Mouse (Mus musculus) gastrocnemius, postnatal 25 days (tissue): ENCODE measurements around the gene Clic4. TPM values are rescaled to one million over a fixed set of nuclear protein-coding genes. Genes with fewer than 3 reads are reported as not detected.
"Not testable (repeated sequence)": the region's sequence is repeated elsewhere in the genome, so short reads cannot be mapped to it uniquely, and the experiment has no call there.

Experiments used
- DNase-seq: peaks from one replicate; pipeline ENCODE4 v3.0.0; 2022
- total RNA-seq, 2 experiments: library from RNA; stranded (reverse); gene quantifications; 1 replicate in 1 of 2; 2 replicates in 1 of 2; pipeline ENCODE4 v1.2.3; 2021

The Clic4 gene
- total RNA-seq, 2 experiments from 2014 or later = 28.6 to 38.0 TPM

- peak; percentile 36 for DNase-seq
Measured at GRCm38 (mm10) chr4:135292477-135293089, 20.0 kb upstream of the Clic4 start.

GRCm38 (mm10) chr4:135291841-135292240 is 19.2 kb upstream of the Clic4 start:
- no peak for DNase-seq

GRCm38 (mm10) chr4:135291199-135291598 is 18.6 kb upstream of the Clic4 start:
- DNase-seq = no peak

GRCm38 (mm10) chr4:135287975-135288374 is 15.4 kb upstream of the Clic4 start:
- no peak for DNase-seq

GRCm38 (mm10) chr4:135286833-135287395 is 14.3 kb upstream of the Clic4 start:
- peak; percentile 43 for DNase-seq

- DNase-seq = no peak
Measured at GRCm38 (mm10) chr4:135286033-135286622, 13.5 kb upstream of the Clic4 start.

GRCm38 (mm10) chr4:135285436-135285835 is 12.8 kb upstream of the Clic4 start:
- DNase-seq = no peak

GRCm38 (mm10) chr4:135283875-135284274 is 11.3 kb upstream of the Clic4 start:
- DNase-seq = no peak

GRCm38 (mm10) chr4:135283417-135283816 is 10.8 kb upstream of the Clic4 start:
- DNase-seq = no peak

- DNase-seq = peak; percentile 55
Measured at GRCm38 (mm10) chr4:135282651-135283290, 10.2 kb upstream of the Clic4 start.

GRCm38 (mm10) chr4:135280016-135280415 is 7.4 kb upstream of the Clic4 start:
- not testable (repeated sequence) for DNase-seq

GRCm38 (mm10) chr4:135276681-135277379 is 4.2 kb upstream of the Clic4 start:
- DNase-seq = no peak

- no peak for DNase-seq
Measured at GRCm38 (mm10) chr4:135274761-135275160, 2.1 kb upstream of the Clic4 start.

- no peak for DNase-seq
Measured at GRCm38 (mm10) chr4:135273307-135273682, 681 bp upstream of the Clic4 start.

GRCm38 (mm10) chr4:135271881-135272616 is 565 bp downstream of the Clic4 start:
- DNase-seq = peak; percentile 68

- no peak for DNase-seq
Measured at GRCm38 (mm10) chr4:135271419-135271828, 1.2 kb downstream of the Clic4 start.

- no peak for DNase-seq
Measured at GRCm38 (mm10) chr4:135270476-135270875, 2.1 kb downstream of the Clic4 start.

- no peak for DNase-seq
Measured at GRCm38 (mm10) chr4:135269656-135270341, 2.8 kb downstream of the Clic4 start.

- DNase-seq = no peak
Measured at GRCm38 (mm10) chr4:135267521-135267920, 5.1 kb downstream of the Clic4 start.

- peak; percentile 27 for DNase-seq
Measured at GRCm38 (mm10) chr4:135266987-135267386, 5.6 kb downstream of the Clic4 start.

GRCm38 (mm10) chr4:135260434-135260833 is 12.2 kb downstream of the Clic4 start:
- no peak for DNase-seq
